ENCODE assay signal across 8 mouse cellular contexts in the genomic region with DNA sequence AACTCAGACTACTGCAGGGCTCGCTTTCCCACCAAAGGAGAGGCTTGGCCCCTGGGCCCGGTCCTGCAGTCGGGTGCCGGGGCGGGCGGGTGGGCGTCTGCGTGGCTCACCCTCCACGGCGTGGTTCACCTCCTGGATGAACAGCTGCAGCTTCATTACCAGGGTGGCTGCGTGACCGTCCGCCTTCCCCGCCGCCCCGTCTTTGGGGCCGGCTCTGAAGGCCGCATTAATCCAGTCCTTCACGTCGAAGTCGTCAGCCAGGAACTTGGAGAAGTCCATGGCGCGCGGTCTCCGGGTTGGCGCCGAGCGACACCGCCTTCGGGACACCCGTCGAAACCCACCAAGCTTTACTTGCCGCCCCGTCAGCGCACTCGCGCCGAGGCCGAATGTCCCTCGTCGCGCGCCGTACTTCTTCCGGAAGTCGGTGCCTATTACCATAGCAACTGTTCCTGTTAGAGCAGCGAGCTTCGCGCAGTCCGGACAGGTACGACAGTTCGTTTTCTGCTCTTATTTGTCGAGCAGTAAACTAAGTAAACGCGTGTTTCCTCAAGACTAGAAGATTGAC. TPM values are rescaled to one million over a fixed set of nuclear protein-coding genes. Genes with fewer than 3 reads are reported as not detected.
A peak's percentile ranks its signal among the peaks of the same experiment; 100 is the strongest.
DNase-seq lines count a peak whose midpoint lies in the region; ATAC-seq and TF ChIP-seq lines count a peak whose summit lies in the region.

A gene (minus strand): TSS at position 405 of the 565 bp plus-strand sequence.

- H3K4me1 ChIP-seq in G1E (ENCODE audit: insufficient read depth, low read depth, low read length): peaks cover 26% of the 10 kb centered on the region
- H3K4me1 ChIP-seq in forebrain, embryonic 16.5 days (replicated peaks; ENCODE audit: control insufficient read depth, insufficient read depth, low read length): peaks cover 10% of the 10 kb centered on the region
- no peaks in the 10 kb centered on the region for H3K4me1 ChIP-seq in lung, embryonic 14.5 days (ENCODE audit: insufficient read depth)
- H3K4me1 ChIP-seq in olfactory bulb, adult 2 months (ENCODE audit: control insufficient read depth, insufficient read depth, low read length): peaks cover 3% of the 10 kb centered on the region
- peaks cover 3% of the 10 kb centered on the region; the same call in 1 of the 2 replicates for H3K4me1 ChIP-seq in thymus, adult 2 months (replicated peaks; ENCODE audit: control insufficient read depth, insufficient read depth, low read length)

- TF ChIP-seq CTCF in G1E (IDR thresholded peaks at IDR 0.05; ENCODE audit: low read depth, low read length): no peak
- TF ChIP-seq CTCF in layer of hippocampus, adult 2 months (conservative IDR thresholded peaks at IDR 0.05): no peak
- no peak for TF ChIP-seq CTCF in lung, embryonic 14.5 days (IDR thresholded peaks at IDR 0.05; ENCODE audit: low read depth)
- no peak for TF ChIP-seq CTCF in olfactory bulb, adult 2 months (IDR thresholded peaks at IDR 0.05; ENCODE audit: insufficient read depth, low read depth, low read length)
- TF ChIP-seq CTCF in thymus, adult 2 months (IDR thresholded peaks at IDR 0.05; ENCODE audit: borderline replicate concordance, control insufficient read depth, extremely low read depth, insufficient read depth, low read length, poor library complexity): no peak

- peak within 1 kb of the TSS; percentile 86 for H3K4me3 ChIP-seq in G1E (ENCODE audit: low read depth, low read length)
- peak within 1 kb of the TSS; percentile 87 for H3K4me3 ChIP-seq in forebrain, embryonic 16.5 days (replicated peaks; ENCODE audit: low read length)
- H3K4me3 ChIP-seq in layer of hippocampus, adult 2 months: peak within 1 kb of the TSS; percentile 85
- H3K4me3 ChIP-seq in lung, embryonic 14.5 days (ENCODE audit: low read depth, low read length): peak within 1 kb of the TSS; percentile 80
- H3K4me3 ChIP-seq in olfactory bulb, adult 2 months (ENCODE audit: insufficient read depth, low read depth, low read length): peak within 1 kb of the TSS; percentile 98
- peak within 1 kb of the TSS; percentile 59 for H3K4me3 ChIP-seq in thymus, adult 2 months (ENCODE audit: control insufficient read depth, insufficient read depth, low read length)

- DNase-seq in G1E (ENCODE audit: low spot score): peak; percentile 82
- DNase-seq in cerebellum, adult 18-20 months: peak; percentile 88 to 96
- peak; percentile 94 to 98 for DNase-seq in heart, postnatal 36 days
- peak; percentile 90 to 95 for DNase-seq in layer of hippocampus, adult 2 months (ENCODE audit: low spot score in 2 of 2)
- peak; percentile 97 for DNase-seq in lung, embryonic 14.5 days
- DNase-seq in thymus, adult 2 months: peak; percentile 93

- intact Hi-C loops in heart, postnatal 36 days (cut with DNase I): loop anchor here (2.0 kb wide), 2 partner anchors 39 to 85 kb away; a partner anchor contains a TSS

- ATAC-seq in G1E (ENCODE audit: extremely low read depth, insufficient number of reproducible peaks, low FRiP score, poor library complexity, severe bottlenecking): peak; percentile 66
- ATAC-seq in forebrain, embryonic 16.5 days: peak; percentile 92
- ATAC-seq in lung, embryonic 14.5 days (ENCODE audit: insufficient read depth): peak; percentile 88

- peak within 1 kb of the TSS; percentile 72 for H3K9ac ChIP-seq in forebrain, embryonic 16.5 days (replicated peaks; ENCODE audit: low read depth, low read length)
- peak within 1 kb of the TSS; percentile 78 for H3K9ac ChIP-seq in lung, embryonic 14.5 days

- peak within 1 kb of the TSS; percentile 18; the same call in 1 of the 2 replicates for H3K27ac ChIP-seq in forebrain, embryonic 16.5 days (ENCODE audit: low read length)
- H3K27ac ChIP-seq in layer of hippocampus, adult 2 months: peak within 1 kb of the TSS; percentile 84
- H3K27ac ChIP-seq in lung, embryonic 14.5 days (ENCODE audit: low read depth): no peak within 1 kb of the TSS
- H3K27ac ChIP-seq in olfactory bulb, adult 2 months (ENCODE audit: insufficient read depth, low read depth, low read length): no peak within 1 kb of the TSS
- H3K27ac ChIP-seq in thymus, adult 2 months (ENCODE audit: control insufficient read depth, insufficient read depth, low read length): no peak within 1 kb of the TSS

- peak within 1 kb of the TSS; percentile 77 for H3K4me2 ChIP-seq in forebrain, embryonic 16.5 days (ENCODE audit: low read length)
- H3K4me2 ChIP-seq in lung, embryonic 14.5 days: peak within 1 kb of the TSS; percentile 72

- WGBS in forebrain, embryonic 16.5 days: under 1% methylated on average over 55 of the region's 55 CpGs
- WGBS in lung, embryonic 14.5 days: 1% methylated on average over 55 of the region's 55 CpGs
- under 1% methylated on average over 55 of the region's 55 CpGs for whole genome bisulfite sequencing in olfactory bulb, adult 2 months
- WGBS in thymus, adult 2 months: 2% methylated on average over 55 of the region's 55 CpGs

- TF ChIP-seq POLR2A in olfactory bulb, adult 2 months (IDR thresholded peaks at IDR 0.05; ENCODE audit: insufficient read depth, low read depth, low read length): peak; percentile 58
- TF ChIP-seq POLR2A in thymus, adult 2 months (IDR thresholded peaks at IDR 0.05; ENCODE audit: control insufficient read depth, extremely low read depth, insufficient read depth, low read length, poor library complexity): 0 out of 2 replicates have a peak, but pooled peaks have one; percentile 28

- H3K36me3 ChIP-seq in G1E (replicated peaks): peaks cover 46% of the 10 kb centered on the region
- no peaks in the 10 kb centered on the region for H3K36me3 ChIP-seq in forebrain, embryonic 16.5 days (ENCODE audit: control insufficient read depth, insufficient read depth)
- no peaks in the 10 kb centered on the region for H3K36me3 ChIP-seq in lung, embryonic 14.5 days (ENCODE audit: insufficient read depth)
- H3K36me3 ChIP-seq in thymus, adult 2 months (ENCODE audit: control insufficient read depth, insufficient read depth, low read length): no peaks in the 10 kb centered on the region

- no peaks in the 10 kb centered on the region for H3K9me3 ChIP-seq in G1E (replicated peaks)
- H3K9me3 ChIP-seq in forebrain, embryonic 16.5 days (ENCODE audit: control insufficient read depth, low read length): no peaks in the 10 kb centered on the region
- H3K9me3 ChIP-seq in lung, embryonic 14.5 days (ENCODE audit: low read depth, low read length): no peaks in the 10 kb centered on the region

- H3K27me3 ChIP-seq in G1E (ENCODE audit: insufficient read depth, low read length): no peaks in the 10 kb centered on the region
- H3K27me3 ChIP-seq in forebrain, embryonic 16.5 days (replicated peaks; ENCODE audit: control insufficient read depth, insufficient read depth, low read length): no peaks in the 10 kb centered on the region
- no peaks in the 10 kb centered on the region for H3K27me3 ChIP-seq in lung, embryonic 14.5 days (ENCODE audit: insufficient read depth, low read length)
- H3K27me3 ChIP-seq in thymus, adult 2 months (ENCODE audit: control insufficient read depth, insufficient read depth, low read length): no peaks in the 10 kb centered on the region

RNA-seq across cellular contexts. Expression of the gene that starts here (rescaled TPM):
- total RNA-seq in G1E (2014; fragmentation: Nextera tagmentation) (26.2 and 32.7 TPM in 2 replicates), G1E (2017) (19.3 and 20.5 TPM in 2 replicates)
- 9.0 and 9.2 TPM in 2 replicates for polyA plus RNA-seq in G1E (2012)
- polyA plus RNA-seq in forebrain, embryonic 16.5 days (2015; fragmentation: Nextera tagmentation; extraction: Ambion mirVana): 19.8 and 25.9 TPM in 2 replicates
- 10 to 100 TPM; 17.2 to 17.5 TPM for total RNA-seq in heart, postnatal 36 days (2021)
- total RNA-seq in layer of hippocampus, adult 2 months (2021): 10 to 100 TPM; 41.6 to 44.3 TPM
- polyA plus RNA-seq in lung, embryonic 14.5 days (2014; fragmentation: Nextera tagmentation; extraction: Ambion mirVana): 23.1 and 23.2 TPM in 2 replicates
- polyA plus RNA-seq in olfactory bulb, adult 2 months (2012; ENCODE audit: insufficient read depth, insufficient read length, low replicate concordance, missing spikeins): not detected in 2 replicates
- polyA plus RNA-seq in thymus, adult 2 months (2012; rRNA removed): 14.1 and 15.2 TPM in 2 replicates

Comparison
In these comparisons a context has a peak if more than half of its experiments do, and no peak if none do; other contexts are left out.
1. H3K27ac ChIP-seq: peak in forebrain, embryonic 16.5 days (single experiment) and layer of hippocampus, adult 2 months (single experiment); none in lung, embryonic 14.5 days (single experiment), olfactory bulb, adult 2 months (single experiment) and thymus, adult 2 months (single experiment).
2. Peak in every context shown above with its lines, with median percentiles within 50 percentile points of each other: ATAC-seq, DNase-seq and H3K4me3 ChIP-seq.